Mouse (Mus musculus): ENCODE results near the gene Tagap1. TPM values are rescaled to one million over a fixed set of nuclear protein-coding genes. Genes with fewer than 3 reads are reported as not detected.
"Not testable (repeated sequence)": the region's sequence is repeated elsewhere in the genome, so short reads cannot be mapped to it uniquely, and the experiment has no call there.

The Tagap1 gene
- polyA plus RNA-seq, 1 experiment = 12.8 TPM

DNA sequence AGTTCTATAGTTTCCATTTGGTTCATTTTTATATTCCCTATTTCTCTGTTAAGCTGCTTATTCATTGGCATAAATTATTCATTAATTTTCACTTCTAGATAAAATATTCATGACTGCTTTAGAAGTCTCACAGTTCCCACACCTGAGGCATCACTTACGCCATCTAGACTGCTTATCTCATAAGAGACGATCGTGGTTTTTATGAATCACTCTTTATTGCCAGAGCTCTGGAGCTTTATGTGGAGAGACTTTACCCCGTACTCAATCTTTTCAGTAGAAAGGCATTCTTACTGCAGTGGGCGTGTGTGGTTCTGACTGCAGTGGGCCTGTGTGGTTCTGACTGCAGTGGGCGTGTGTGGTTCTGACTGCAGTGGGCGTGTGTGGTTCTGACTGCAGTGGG lies 29.3 kb downstream of the Tagap1 start:
- not testable (repeated sequence) for H3K4me1 ChIP-seq (ENCODE audit: control insufficient read depth, insufficient read depth, low read length); H3K27ac ChIP-seq (ENCODE audit: insufficient read depth, low read depth, low read length); H3K4me3 ChIP-seq (ENCODE audit: insufficient read depth, low read length)

DNA sequence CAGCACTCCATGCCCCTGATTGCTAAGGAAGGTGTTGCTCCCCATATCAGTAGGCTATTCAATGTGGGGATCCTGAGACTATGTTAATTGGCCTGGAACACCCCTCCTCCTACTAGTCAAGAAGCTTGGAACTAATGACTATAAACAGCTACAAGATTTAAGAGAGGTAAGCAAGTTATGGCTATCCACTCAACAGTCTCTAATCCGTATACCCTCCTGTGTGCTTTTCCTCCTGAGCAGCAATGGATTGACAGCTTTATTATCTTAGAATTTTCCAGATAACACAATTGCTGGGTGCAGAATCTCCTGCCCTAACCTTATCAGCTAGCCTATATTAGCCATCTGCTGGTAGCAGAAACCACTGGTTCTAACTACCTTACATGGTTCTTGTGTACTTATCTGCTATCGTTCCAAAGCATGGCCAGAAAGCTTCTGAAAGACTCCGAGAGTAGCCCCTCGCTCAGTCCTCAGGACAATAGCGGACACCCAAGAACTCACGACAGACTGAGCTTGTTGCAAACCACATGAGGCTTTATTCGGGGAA lies 40.5 kb downstream of the Tagap1 start:
- not testable (repeated sequence) for H3K27ac ChIP-seq (ENCODE audit: insufficient read depth, low read depth, low read length); H3K4me1 ChIP-seq (ENCODE audit: control insufficient read depth, insufficient read depth, low read length); H3K4me3 ChIP-seq (ENCODE audit: insufficient read depth, low read length)

GRCm38 (mm10) chr17:6919388-6919787 lies 41.6 kb downstream of the Tagap1 start:
- H3K27ac ChIP-seq (ENCODE audit: insufficient read depth, low read depth, low read length); H3K4me1 ChIP-seq (ENCODE audit: control insufficient read depth, insufficient read depth, low read length); H3K4me3 ChIP-seq (ENCODE audit: insufficient read depth, low read length): not testable (repeated sequence)

DNA sequence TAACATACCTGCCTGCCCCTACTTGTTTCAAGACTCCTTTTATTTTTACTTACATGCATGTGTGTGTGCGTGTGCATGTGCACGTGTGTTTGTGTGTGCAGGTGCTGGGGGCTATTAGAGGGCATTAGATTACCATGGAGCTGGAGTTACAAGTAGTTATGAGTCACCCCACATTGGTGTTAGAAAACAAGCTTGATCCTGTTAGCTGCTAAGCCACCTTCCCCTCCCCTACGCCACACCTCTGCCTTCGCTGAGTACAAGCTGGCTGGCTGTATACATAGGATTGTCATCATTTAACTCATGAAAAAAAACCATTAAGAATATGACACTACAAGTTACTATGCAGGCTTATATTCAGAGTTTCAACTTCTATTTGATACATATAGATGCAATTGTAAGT lies 45.7 kb downstream of the Tagap1 start:
- not testable (repeated sequence) for H3K4me3 ChIP-seq (ENCODE audit: insufficient read depth, low read length); H3K4me1 ChIP-seq (ENCODE audit: control insufficient read depth, insufficient read depth, low read length); H3K27ac ChIP-seq (ENCODE audit: insufficient read depth, low read depth, low read length)

- not testable (repeated sequence) for H3K4me1 ChIP-seq (ENCODE audit: control insufficient read depth, insufficient read depth, low read length); H3K27ac ChIP-seq (ENCODE audit: insufficient read depth, low read depth, low read length); H3K4me3 ChIP-seq (ENCODE audit: insufficient read depth, low read length)
These were observed 46.9 kb downstream of the Tagap1 start for GRCm38 (mm10) chr17:6914066-6914465.

Other genes starting within 250 kb of the Tagap1 start
- 19.4 and 19.9 TPM in 2 replicates for gene Ezr, start 178.4 kb downstream of the Tagap1 start, polyA plus RNA-seq (2012; ENCODE audit: insufficient read depth, insufficient read length, missing spikeins)
- 30.2 and 38.5 TPM in 2 replicates for gene Rsph3b, start 12.5 kb downstream of the Tagap1 start, polyA plus RNA-seq (2012; ENCODE audit: insufficient read depth, insufficient read length, missing spikeins)
- 414 and 421 TPM in 2 replicates for gene Rnaset2b, start 9.5 kb upstream of the Tagap1 start, polyA plus RNA-seq (2012; ENCODE audit: insufficient read depth, insufficient read length, missing spikeins)
- not detected in 2 replicates for gene Gm49721, start 17.7 kb upstream of the Tagap1 start, polyA plus RNA-seq (2012; ENCODE audit: insufficient read depth, insufficient read length, missing spikeins)
- gene Gm1604a, start 64.4 kb upstream of the Tagap1 start, polyA plus RNA-seq (2012; ENCODE audit: insufficient read depth, insufficient read length, missing spikeins) = not detected in 2 replicates
- gene Rps6ka2, start 209.0 kb upstream of the Tagap1 start, polyA plus RNA-seq (2012; ENCODE audit: insufficient read depth, insufficient read length, missing spikeins) = 3.3 and 4.0 TPM in 2 replicates